Mouse (Mus musculus) intestine, embryonic 14.5 days (tissue): ENCODE results near the gene Ptchd3. TPM values are rescaled to one million over a fixed set of nuclear protein-coding genes. Genes with fewer than 3 reads are reported as not detected.

Source experiments
- ATAC-seq: fragments of 200-750 bp; cut with Nextera tagmentation; replicated peaks from 2 replicates; pipeline ENCODE4 v1.8.0; 2017; ENCODE audit warnings: low read depth, moderate number of reproducible peaks, moderate TSS enrichment, moderate library complexity; ENCODE audit not compliant: low FRiP score, low TSS enrichment
- DNase-seq: peaks from one replicate; pipeline ENCODE4 v3.0.0-alpha.2; 2018; ENCODE audit warnings: low spot score
- H3K27ac ChIP-seq: fragments of 300-500 bp; sonication (generic); 2 replicates; pipeline ENCODE4 v1.5.1; 2014; ENCODE audit warnings: low read depth, mild to moderate bottlenecking, control low read depth
- H3K27me3 ChIP-seq: fragments of 300-500 bp; sonication (generic); replicated peaks from 2 replicates; pipeline ENCODE4 v1.6.1; 2014; ENCODE audit warnings: low read length, control low read depth; ENCODE audit not compliant: control insufficient read depth, insufficient read depth
- H3K36me3 ChIP-seq: fragments of 300-500 bp; sonication (generic); 2 replicates; pipeline ENCODE4 v1.6.1; 2014; ENCODE audit warnings: low read length, control low read depth; ENCODE audit not compliant: control insufficient read depth, insufficient read depth
- H3K4me1 ChIP-seq: fragments of 300-500 bp; sonication (generic); replicated peaks from 2 replicates; pipeline ENCODE4 v1.6.1; 2014; ENCODE audit warnings: low read length, control low read depth, mixed read lengths; ENCODE audit not compliant: control insufficient read depth, insufficient read depth
- H3K4me2 ChIP-seq: fragments of 300-500 bp; sonication (generic); 2 replicates; pipeline ENCODE4 v1.6.1; 2014; ENCODE audit warnings: low read length
- H3K4me3 ChIP-seq: fragments of 300-500 bp; sonication (generic); 2 replicates; pipeline ENCODE4 v1.5.1; 2014; ENCODE audit warnings: low read depth, low read length, control low read depth, mixed read lengths
- H3K9ac ChIP-seq: fragments of 300-500 bp; sonication (generic); 2 replicates; pipeline ENCODE4 v1.6.1; 2014; ENCODE audit warnings: mild to moderate bottlenecking, low read length
- H3K9me3 ChIP-seq: fragments of 300-500 bp; sonication (generic); 2 replicates; pipeline ENCODE4 v1.6.1; 2016; ENCODE audit warnings: low read length, control low read depth; ENCODE audit not compliant: control insufficient read depth
- WGBS: fragments of 180-500 bp; shearing (Covaris S2); extraction: QIAGEN DNeasy Blood & Tissue Kit; methylation state at CpG from one replicate; pipeline ENCODE4 v1.1.7; 2014; 5-methylcytosine and 5-hydroxymethylcytosine counted together
- polyA plus RNA-seq: library from polyadenylated mRNA; unstranded; fragments of >200 nt; fragmentation: Nextera tagmentation; extraction: Ambion mirVana; gene quantifications from 2 replicates; pipeline ENCODE4 v1.2.1, GENCODE M21; 2014

The Ptchd3 gene
- not detected in 2 replicates for polyA plus RNA-seq

DNA sequence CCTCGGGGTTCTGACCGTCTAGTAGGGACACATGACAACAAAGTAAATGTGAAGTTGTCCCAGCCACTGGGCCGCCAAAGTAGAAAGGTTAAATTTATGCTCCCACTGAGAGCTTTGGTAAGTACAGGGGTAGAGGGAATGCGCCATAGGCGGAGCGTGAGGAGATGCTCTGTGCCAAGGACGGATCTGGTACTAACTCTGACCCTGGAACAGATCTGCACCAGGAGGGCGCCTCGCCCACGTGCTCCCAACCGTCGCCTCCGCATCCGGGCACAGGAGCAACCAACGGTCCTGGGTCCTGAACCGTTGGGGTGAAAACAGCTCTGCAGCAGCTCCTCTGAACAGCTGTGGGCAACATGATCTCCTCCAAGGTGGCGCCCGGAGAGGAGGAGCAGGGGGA lies at the start of gene Ptchd3:
Ptchd3 (plus strand) TSS at position 301 of the 400 bp plus-strand sequence.
- peak within 1 kb of the TSS; percentile 6; the same call in 1 of the 2 replicates for H3K4me2 ChIP-seq
- no peaks in the 10 kb centered on the region for H3K36me3 ChIP-seq
- 0 out of 2 replicates have a peak, but pooled peaks cover 3% of the 10 kb centered on the region for H3K9me3 ChIP-seq
- no peak within 1 kb of the TSS for H3K27ac ChIP-seq
- ATAC-seq (no peak), DNase-seq (no peak)
- no peak within 1 kb of the TSS for H3K9ac ChIP-seq
- H3K27me3 ChIP-seq = no peaks in the 10 kb centered on the region
- H3K4me1 ChIP-seq = no peaks in the 10 kb centered on the region
- WGBS = 70% methylated on average over 18 of the region's 18 CpGs
- no peak within 1 kb of the TSS for H3K4me3 ChIP-seq

DNA sequence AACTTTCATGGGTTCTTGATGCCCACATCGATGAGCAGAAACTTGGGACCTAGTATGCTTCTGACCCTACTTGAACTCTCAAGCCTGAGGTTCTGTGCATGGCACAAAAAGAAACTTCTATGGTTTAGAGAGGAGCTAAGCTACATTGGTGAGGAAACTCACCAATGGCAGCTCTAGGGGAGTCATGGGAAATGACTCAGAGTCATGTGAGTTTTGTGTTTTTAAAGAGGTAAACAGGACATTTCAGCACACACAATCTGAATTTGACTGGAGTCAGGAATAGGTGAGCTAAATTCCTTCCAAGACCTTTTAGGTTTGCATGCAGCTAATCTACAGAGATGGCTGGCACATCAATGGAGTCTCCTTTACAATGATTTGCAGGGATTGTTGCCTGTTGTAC lies 48.2 kb upstream of the Ptchd3 start:
- no peaks in the 10 kb centered on the region for H3K9me3 ChIP-seq
- ATAC-seq (no peak), DNase-seq (no peak)
- H3K4me2 ChIP-seq = no peak overlapping the region
- H3K4me1 ChIP-seq = no peaks in the 10 kb centered on the region
- H3K27me3 ChIP-seq = no peaks in the 10 kb centered on the region
- no peak overlapping the region for H3K4me3 ChIP-seq
- 88% methylated on average over 1 of the region's 1 CpGs for WGBS
- H3K36me3 ChIP-seq = no peaks in the 10 kb centered on the region
- no peak overlapping the region for H3K9ac ChIP-seq
- H3K27ac ChIP-seq = no peak overlapping the region

DNA sequence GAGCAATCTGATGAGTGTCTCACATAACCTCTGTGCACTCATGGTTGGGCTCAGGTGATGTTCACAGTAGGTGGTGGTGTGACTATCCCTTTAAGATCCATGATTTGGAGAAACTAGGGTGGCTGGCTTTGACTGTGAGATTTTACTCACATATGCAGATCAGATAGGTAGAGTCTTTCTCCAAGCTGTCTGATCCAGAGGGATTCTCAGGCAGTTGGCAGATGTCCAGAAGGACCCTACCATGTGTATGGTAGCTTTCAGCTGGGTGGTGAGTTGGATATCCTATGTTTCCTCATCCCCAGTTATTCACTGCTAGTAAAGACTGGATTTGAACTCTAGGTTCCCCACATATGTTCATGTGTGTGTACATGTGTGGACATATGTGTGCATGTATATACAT lies 42.6 kb upstream of the Ptchd3 start:
- DNase-seq = no peak
- no peaks in the 10 kb centered on the region for H3K9me3 ChIP-seq
- H3K27ac ChIP-seq = no peak overlapping the region
- no peaks in the 10 kb centered on the region for H3K4me1 ChIP-seq
- ATAC-seq = no peak
- no peaks in the 10 kb centered on the region for H3K27me3 ChIP-seq
- no peak overlapping the region for H3K4me3 ChIP-seq
- no peaks in the 10 kb centered on the region for H3K36me3 ChIP-seq
- H3K9ac ChIP-seq = no peak overlapping the region
- H3K4me2 ChIP-seq = no peak overlapping the region

DNA sequence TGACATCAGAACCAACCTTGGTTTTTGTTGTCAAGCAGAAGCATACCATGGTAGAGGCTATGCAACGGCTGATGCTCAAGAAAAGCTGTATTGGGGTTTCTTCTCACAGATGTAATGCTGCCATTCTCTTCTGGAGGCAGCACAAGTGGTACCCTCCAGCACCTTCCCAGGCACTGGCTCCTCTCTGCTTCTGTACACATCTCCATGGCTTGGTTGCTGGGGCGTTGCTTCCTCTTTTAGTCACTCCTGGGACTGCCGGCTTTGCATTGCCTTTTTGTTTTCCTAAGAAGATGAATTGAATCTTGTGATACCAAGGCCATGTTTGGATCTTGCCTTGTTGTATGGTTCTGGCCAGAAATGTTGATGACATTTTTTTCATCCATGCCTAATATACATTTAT lies 40.5 kb upstream of the Ptchd3 start:
- Histone ChIP-seq H3K27ac (no peak overlapping the region), H3K36me3 (no peaks in the 10 kb centered on the region), H3K27me3 (no peaks in the 10 kb centered on the region), H3K9me3 (no peaks in the 10 kb centered on the region), H3K9ac (no peak overlapping the region), H3K4me2 (no peak overlapping the region), H3K4me3 (no peak overlapping the region), H3K4me1 (peaks cover 7% of the 10 kb centered on the region)
- WGBS = 90% methylated on average over 3 of the region's 3 CpGs
- no peak for DNase-seq
- no peak for ATAC-seq

DNA sequence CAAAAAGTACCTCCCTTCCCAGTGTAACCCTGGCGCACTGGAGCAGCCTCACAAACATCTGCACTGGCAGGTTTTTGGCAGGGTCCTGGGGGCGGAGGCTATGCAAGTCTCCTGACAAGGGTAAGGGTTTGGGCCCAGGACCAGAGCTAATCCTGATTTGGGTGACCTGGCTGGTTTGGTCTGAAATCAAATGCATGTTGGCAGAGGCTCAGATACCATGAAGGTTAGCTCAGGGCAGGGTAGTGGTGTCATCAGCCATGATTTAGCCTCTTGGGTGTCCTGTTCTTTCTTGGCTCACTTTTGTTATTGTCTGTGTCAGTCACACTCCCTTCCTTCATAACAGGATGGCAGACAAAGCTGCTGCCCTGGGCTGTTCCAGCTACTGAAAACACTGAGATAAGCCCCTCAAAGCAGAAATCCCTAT lies 39.4 kb upstream of the Ptchd3 start:
- H3K9me3 ChIP-seq = no peaks in the 10 kb centered on the region
- WGBS = 76% methylated on average over 2 of the region's 2 CpGs
- no peak overlapping the region for H3K4me3 ChIP-seq
- H3K4me1 ChIP-seq = peaks cover 10% of the 10 kb centered on the region
- H3K9ac ChIP-seq = no peak overlapping the region
- no peak overlapping the region for H3K27ac ChIP-seq
- no peak for ATAC-seq
- no peak overlapping the region for H3K4me2 ChIP-seq
- H3K36me3 ChIP-seq = no peaks in the 10 kb centered on the region
- DNase-seq = no peak
- H3K27me3 ChIP-seq = no peaks in the 10 kb centered on the region

DNA sequence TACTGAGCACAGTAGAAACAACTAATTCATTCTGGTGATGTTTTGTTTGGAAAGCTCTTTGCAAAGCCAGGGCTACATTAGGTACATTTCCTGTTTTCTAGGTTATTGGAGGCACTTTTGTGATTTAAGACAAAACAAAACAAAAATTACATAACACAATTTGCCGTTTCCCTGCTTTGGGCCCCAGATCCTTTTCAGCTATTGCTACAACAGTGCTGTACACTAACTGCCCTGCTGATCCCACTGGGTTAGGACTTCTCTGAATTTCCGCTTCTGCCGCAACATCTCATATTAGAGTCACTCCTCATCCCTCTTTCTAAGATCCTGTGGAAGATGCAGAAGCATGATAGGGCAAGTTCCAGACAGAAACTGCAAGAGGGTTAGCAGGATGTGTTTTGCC lies 38.6 kb upstream of the Ptchd3 start:
- no peak overlapping the region for H3K9ac ChIP-seq
- no peak overlapping the region for H3K27ac ChIP-seq
- 72% methylated on average over 3 of the region's 3 CpGs for WGBS
- H3K9me3 ChIP-seq = no peaks in the 10 kb centered on the region
- no peak overlapping the region for H3K4me2 ChIP-seq
- peaks cover 10% of the 10 kb centered on the region for H3K4me1 ChIP-seq
- no peak for DNase-seq
- H3K36me3 ChIP-seq = no peaks in the 10 kb centered on the region
- no peak for ATAC-seq
- no peak overlapping the region for H3K4me3 ChIP-seq
- H3K27me3 ChIP-seq = no peaks in the 10 kb centered on the region

DNA sequence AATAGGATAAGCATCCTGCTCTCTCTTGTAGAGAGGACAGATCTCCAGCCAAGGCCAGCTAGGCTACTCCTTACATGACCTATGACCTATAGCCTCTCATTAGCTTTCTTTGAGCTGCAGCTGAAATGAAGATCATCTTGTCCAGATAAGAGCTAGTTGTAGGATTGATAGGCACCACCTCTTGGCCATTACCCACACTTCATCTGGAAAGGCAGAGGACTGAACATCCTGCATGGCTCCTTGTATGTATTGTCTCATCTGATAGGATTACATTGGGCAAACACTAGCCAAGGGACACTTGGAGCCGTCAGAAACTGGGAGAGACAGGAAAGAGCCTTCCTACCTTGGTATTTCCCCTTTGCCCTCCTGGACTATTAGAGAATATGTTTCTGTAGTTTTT lies 38.1 kb upstream of the Ptchd3 start:
- Histone ChIP-seq H3K4me2 (no peak overlapping the region), H3K27me3 (no peaks in the 10 kb centered on the region), H3K9ac (no peak overlapping the region), H3K36me3 (no peaks in the 10 kb centered on the region), H3K9me3 (no peaks in the 10 kb centered on the region), H3K27ac (no peak overlapping the region), H3K4me3 (no peak overlapping the region), H3K4me1 (peaks cover 10% of the 10 kb centered on the region)
- DNase-seq (no peak), ATAC-seq (no peak)
- WGBS = 33% methylated on average over 1 of the region's 1 CpGs

DNA sequence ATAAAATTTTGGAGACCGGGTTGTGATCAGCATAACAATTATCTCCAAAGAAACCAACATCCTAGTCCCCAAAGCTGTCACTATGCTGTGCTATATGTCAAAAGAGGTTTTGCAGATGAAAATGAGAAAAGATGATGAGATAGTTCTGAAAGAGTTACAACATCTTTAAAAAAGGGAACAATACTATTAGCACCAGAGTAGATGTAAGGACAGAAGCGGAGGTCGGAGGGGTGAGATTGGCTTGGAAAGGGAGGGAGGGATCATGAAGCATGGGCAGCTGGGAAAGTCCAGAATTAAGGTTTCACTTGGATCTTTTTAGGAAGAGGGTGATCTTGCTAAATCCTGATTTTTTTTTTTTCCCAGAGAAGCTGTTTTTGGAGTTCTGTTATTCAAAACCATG lies 36.5 kb upstream of the Ptchd3 start:
- Histone ChIP-seq H3K4me3 (no peak overlapping the region), H3K9ac (no peak overlapping the region), H3K4me2 (no peak overlapping the region), H3K27me3 (no peaks in the 10 kb centered on the region), H3K4me1 (peaks cover 10% of the 10 kb centered on the region), H3K36me3 (no peaks in the 10 kb centered on the region), H3K9me3 (no peaks in the 10 kb centered on the region), H3K27ac (peak overlapping the region; percentile 69; the same call in 1 of the 2 replicates)
- WGBS = 93% methylated on average over 3 of the region's 3 CpGs
- DNase-seq = no peak
- ATAC-seq = no peak

DNA sequence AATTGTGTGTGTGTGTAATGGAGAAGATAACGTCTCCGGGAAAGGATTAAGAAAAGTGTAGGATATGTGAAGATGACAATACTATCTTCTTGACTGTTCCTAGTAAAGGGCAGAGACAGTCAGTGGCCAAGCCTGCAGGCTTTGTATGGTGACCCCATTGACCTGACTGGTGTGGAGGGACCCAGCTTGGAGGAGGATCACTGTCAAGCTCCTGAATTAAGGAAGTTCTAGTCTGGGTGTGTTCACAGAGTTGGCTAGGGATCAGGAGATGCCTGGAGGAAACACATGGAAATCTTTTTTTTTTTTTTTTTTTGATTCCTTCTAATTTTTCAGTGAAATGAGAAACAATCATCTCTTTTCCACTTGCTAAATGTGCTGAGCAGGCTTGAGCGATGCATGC lies 35.9 kb upstream of the Ptchd3 start:
- no peaks in the 10 kb centered on the region for H3K36me3 ChIP-seq
- no peak overlapping the region for H3K9ac ChIP-seq
- WGBS = 50% methylated on average over 3 of the region's 3 CpGs
- H3K4me3 ChIP-seq = no peak overlapping the region
- DNase-seq (no peak), ATAC-seq (no peak)
- H3K27ac ChIP-seq = peak overlapping the region; percentile 69
- no peaks in the 10 kb centered on the region for H3K27me3 ChIP-seq
- no peaks in the 10 kb centered on the region for H3K9me3 ChIP-seq
- H3K4me1 ChIP-seq = peaks cover 10% of the 10 kb centered on the region
- H3K4me2 ChIP-seq = no peak overlapping the region
